Mouse (Mus musculus) embryonic facial prominence, embryonic 11.5 days (tissue): Measurements from ENCODE around the gene Prss23. TPM values are rescaled to one million over a fixed set of nuclear protein-coding genes. Genes with fewer than 3 reads are reported as not detected.

Experiments used
- ATAC-seq: fragments of 200-750 bp; cut with Nextera tagmentation; replicated peaks from 2 replicates; pipeline ENCODE4 v1.8.0; 2017; ENCODE audit warnings: low read depth; ENCODE audit not compliant: insufficient number of reproducible peaks, low FRiP score, low TSS enrichment
- DNase-seq: peaks from one replicate; pipeline ENCODE4 v3.0.0-alpha.2; 2015; ENCODE audit warnings: low spot score
- H3K27ac ChIP-seq: fragments of 300-500 bp; sonication (generic); replicated peaks from 2 replicates; pipeline ENCODE4 v1.5.1; 2014; ENCODE audit warnings: mild to moderate bottlenecking, low read depth, low read length, control low read depth
- H3K27me3 ChIP-seq: fragments of 300-500 bp; sonication (generic); 2 replicates; pipeline ENCODE4 v1.6.1; 2014; ENCODE audit warnings: mild to moderate bottlenecking, low read length, moderate library complexity, mixed read lengths; ENCODE audit not compliant: control insufficient read depth, insufficient read depth
- H3K36me3 ChIP-seq: fragments of 300-500 bp; sonication (generic); replicated peaks from 2 replicates; pipeline ENCODE4 v1.6.1; 2014; ENCODE audit warnings: low read depth, mild to moderate bottlenecking, low read length, moderate library complexity, mixed read lengths; ENCODE audit not compliant: control insufficient read depth, insufficient read depth
- H3K4me1 ChIP-seq: fragments of 300-500 bp; sonication (generic); 2 replicates; pipeline ENCODE4 v1.6.1; 2014; ENCODE audit warnings: low read length, mixed read lengths; ENCODE audit not compliant: control insufficient read depth, insufficient read depth
- H3K4me2 ChIP-seq: fragments of 300-500 bp; sonication (generic); 2 replicates; pipeline ENCODE4 v1.6.1; 2014; ENCODE audit warnings: low read depth, mild to moderate bottlenecking, control low read depth, low read length, moderate library complexity
- H3K4me3 ChIP-seq: fragments of 300-500 bp; sonication (generic); 2 replicates; pipeline ENCODE4 v1.5.1; 2014; ENCODE audit warnings: low read depth, low read length, control low read depth
- H3K9ac ChIP-seq: fragments of 300-500 bp; sonication (generic); replicated peaks from 2 replicates; pipeline ENCODE4 v1.6.1; 2014; ENCODE audit warnings: mild to moderate bottlenecking, control low read depth, low read length
- H3K9me3 ChIP-seq: fragments of 300-500 bp; sonication (generic); replicated peaks from 2 replicates; pipeline ENCODE4 v1.6.1; 2016; ENCODE audit warnings: mild to moderate bottlenecking, low read length, inconsistent platforms, mixed read lengths; ENCODE audit not compliant: control insufficient read depth
- WGBS: fragments of 180-500 bp; shearing (Covaris S2); extraction: QIAGEN DNeasy Blood & Tissue Kit; methylation state at CpG from one replicate; pipeline ENCODE4 v1.1.7; 2014; 5-methylcytosine and 5-hydroxymethylcytosine counted together
- polyA plus RNA-seq: library from polyadenylated mRNA; unstranded; fragments of >200 nt; fragmentation: Nextera tagmentation; extraction: Ambion mirVana; gene quantifications from 2 replicates; pipeline ENCODE4 v1.2.1, GENCODE M21; 2014

Gene Prss23
- polyA plus RNA-seq, 1 experiment from 2014 or later, result 55.0 TPM

GRCm38 (mm10) chr7:89483769-89484568 lies 43.0 kb downstream of the Prss23 start:
- no peak for DNase-seq
- WGBS, result 70% methylated on average over 7 of the region's 7 CpGs
- Histone ChIP-seq H3K4me3 (no peak overlapping the region), H3K36me3 (no peaks in the 10 kb centered on the region), H3K9me3 (no peaks in the 10 kb centered on the region), H3K9ac (no peak overlapping the region), H3K4me2 (no peak overlapping the region), H3K4me1 (no peaks in the 10 kb centered on the region), H3K27ac (no peak overlapping the region), H3K27me3 (no peaks in the 10 kb centered on the region)
- no peak for ATAC-seq

DNA sequence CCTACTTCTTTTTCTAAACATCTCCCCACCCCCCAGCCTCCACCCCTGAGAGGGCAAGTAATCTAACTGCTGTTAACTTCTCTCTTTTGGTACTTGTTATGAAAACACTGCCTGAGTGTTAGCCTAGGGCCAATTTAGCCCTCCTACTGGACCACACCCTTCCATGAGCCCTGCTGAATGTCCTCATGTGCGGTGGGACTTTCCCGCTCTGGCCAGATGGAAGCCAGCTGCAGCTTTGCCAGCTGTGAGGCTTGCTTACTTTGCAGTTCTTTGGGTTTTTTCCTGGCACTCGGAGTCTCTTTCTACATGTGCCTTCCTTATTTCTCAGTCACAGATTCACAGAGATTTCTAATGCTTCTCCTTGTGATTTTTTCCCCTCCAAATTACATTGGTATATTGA lies 45.3 kb downstream of the Prss23 start:
- Histone ChIP-seq H3K27ac (no peak overlapping the region), H3K9ac (no peak overlapping the region), H3K27me3 (no peaks in the 10 kb centered on the region), H3K36me3 (no peaks in the 10 kb centered on the region), H3K4me1 (no peaks in the 10 kb centered on the region), H3K4me3 (no peak overlapping the region), H3K9me3 (no peaks in the 10 kb centered on the region), H3K4me2 (no peak overlapping the region)
- peak; percentile 31 for DNase-seq
- no peak for ATAC-seq
- 23% methylated on average over 3 of the region's 3 CpGs for WGBS

DNA sequence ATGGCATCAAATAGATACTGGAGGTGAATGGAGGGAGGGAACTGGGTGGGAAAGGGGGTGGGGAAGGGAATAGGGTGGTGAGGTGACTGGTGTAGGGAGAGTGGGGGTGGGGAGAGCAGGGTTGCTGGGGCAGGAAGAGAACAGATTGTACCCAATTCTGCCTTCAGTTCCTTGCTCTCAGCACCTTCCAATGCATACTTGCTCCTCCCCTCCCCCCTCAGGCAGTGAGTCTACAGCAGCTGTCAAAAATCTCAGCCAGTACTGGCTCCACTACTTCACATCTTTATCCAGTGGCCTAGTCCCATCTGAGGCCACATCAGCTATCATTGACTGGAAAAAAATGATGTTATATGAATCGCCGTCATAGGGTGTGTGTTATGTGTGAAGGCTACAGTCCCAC lies 48.5 kb downstream of the Prss23 start:
- no peak overlapping the region for H3K27ac ChIP-seq
- ATAC-seq (no peak), DNase-seq (no peak)
- no peak overlapping the region for H3K4me2 ChIP-seq
- WGBS, result 85% methylated on average over 2 of the region's 2 CpGs
- no peaks in the 10 kb centered on the region for H3K27me3 ChIP-seq
- no peaks in the 10 kb centered on the region for H3K4me1 ChIP-seq
- H3K4me3 ChIP-seq, result no peak overlapping the region
- H3K9me3 ChIP-seq, result no peaks in the 10 kb centered on the region
- H3K36me3 ChIP-seq, result no peaks in the 10 kb centered on the region
- no peak overlapping the region for H3K9ac ChIP-seq

DNA sequence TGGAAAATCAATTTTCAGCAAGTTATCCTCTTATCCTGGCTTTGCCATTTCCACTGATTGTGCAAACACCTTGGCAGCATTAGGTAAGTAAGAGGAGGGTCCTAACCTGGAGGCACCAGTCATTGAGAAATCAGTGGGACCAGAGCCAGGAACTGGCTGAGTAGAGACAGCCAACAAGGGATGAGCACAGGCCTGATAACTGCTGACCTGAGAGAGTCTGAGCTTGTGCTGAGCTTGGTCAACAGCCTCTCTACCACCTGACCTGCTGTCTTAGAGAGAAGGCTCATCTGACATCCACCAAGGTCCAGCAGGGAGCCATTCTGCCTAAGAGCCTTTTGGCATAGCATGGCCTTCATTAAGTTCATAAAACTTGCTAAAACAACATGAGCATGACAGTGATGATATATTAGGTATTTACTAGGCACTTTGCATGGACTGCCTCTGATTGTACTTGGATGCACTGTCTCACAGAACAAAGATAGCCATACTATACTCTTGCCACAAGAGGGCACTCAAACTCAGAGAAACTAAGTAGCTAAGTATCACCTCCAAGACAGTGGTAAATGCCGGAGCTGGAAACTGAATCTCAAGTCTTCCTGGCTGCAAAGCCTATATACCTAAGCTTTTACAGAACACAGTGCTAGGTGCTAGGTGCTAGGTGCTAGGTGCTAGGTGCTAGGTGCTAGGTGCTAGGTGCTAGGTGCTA lies 49.5 kb downstream of the Prss23 start:
- Histone ChIP-seq H3K4me1 (no peaks in the 10 kb centered on the region), H3K9ac (no peak overlapping the region), H3K9me3 (no peaks in the 10 kb centered on the region), H3K4me3 (no peak overlapping the region), H3K27me3 (no peaks in the 10 kb centered on the region), H3K36me3 (no peaks in the 10 kb centered on the region), H3K4me2 (no peak overlapping the region), H3K27ac (no peak overlapping the region)
- DNase-seq (peak; percentile 87), ATAC-seq (peak; percentile 36; the same call in 1 of the 2 replicates)
- 0% methylated on average over 1 of the region's 1 CpGs for WGBS

DNA sequence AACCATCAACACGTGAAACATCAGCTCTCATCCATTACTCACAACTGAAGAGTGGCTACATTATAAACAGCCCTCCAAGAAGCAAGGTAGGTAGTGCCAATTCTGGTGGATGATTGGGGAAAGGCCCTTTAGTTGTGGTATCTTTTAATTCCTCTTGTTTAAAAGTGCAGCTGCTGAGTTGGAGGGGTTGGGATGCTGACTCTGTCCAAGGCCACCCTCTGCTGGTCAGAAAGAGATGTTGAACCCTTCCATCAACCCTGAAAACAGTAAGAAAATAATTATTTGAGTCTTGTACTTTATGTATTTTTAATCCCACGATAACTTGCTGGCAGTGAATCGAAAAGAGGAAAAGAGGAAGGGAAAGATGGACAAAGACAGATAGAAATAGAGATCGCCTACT lies 53.5 kb downstream of the Prss23 start:
- Histone ChIP-seq H3K9me3 (no peaks in the 10 kb centered on the region), H3K4me3 (no peak overlapping the region), H3K36me3 (no peaks in the 10 kb centered on the region), H3K4me2 (no peak overlapping the region), H3K9ac (no peak overlapping the region), H3K27me3 (no peaks in the 10 kb centered on the region), H3K27ac (no peak overlapping the region), H3K4me1 (no peaks in the 10 kb centered on the region)
- DNase-seq (peak; percentile 71), ATAC-seq (no peak)
- 46% methylated on average over 4 of the region's 4 CpGs for WGBS

DNA sequence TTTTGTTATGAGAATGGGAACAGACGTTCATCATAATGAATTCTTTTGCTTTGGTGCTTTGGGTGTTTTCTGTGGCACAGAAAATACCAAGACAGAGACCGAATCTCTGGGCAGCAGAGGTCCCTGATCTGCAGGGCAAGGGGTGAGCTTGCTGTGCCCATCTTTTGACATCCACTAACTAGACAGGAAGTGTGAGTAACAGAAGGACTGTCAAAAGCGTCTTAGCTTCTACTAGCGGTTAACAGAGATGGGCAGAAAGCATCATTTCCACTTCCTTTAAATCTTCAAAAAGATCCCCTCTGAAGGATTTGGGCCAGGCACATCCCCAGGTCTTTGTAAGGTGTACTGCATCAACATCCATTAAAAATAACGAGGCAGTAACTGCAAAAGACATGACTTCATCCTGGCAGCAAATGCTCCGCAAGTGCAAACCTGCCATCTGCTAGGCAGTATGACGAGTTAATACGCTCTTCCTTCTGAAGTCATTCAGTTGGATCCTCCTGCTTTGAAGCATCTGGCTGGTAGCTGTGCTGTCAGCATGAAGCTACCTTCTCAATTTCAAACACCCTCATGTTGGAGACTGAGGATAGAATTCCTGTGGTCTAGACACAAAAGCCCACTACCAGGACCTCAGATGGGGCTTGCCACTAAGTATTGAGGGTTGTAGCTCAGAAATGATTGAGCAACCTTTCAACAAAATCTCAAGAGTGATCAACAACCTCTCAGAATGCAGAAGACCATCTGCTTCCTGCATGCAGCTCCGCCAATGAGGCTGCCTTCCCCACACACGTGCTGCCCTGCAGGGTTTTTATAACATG lies 63.0 kb downstream of the Prss23 start:
- H3K27me3 ChIP-seq, result no peaks in the 10 kb centered on the region
- H3K9me3 ChIP-seq, result no peaks in the 10 kb centered on the region
- H3K4me2 ChIP-seq, result no peak overlapping the region
- H3K27ac ChIP-seq, result no peak overlapping the region
- DNase-seq, result peak; percentile 49
- WGBS, result 61% methylated on average over 10 of the region's 10 CpGs
- no peak overlapping the region for H3K4me3 ChIP-seq
- H3K36me3 ChIP-seq, result no peaks in the 10 kb centered on the region
- H3K4me1 ChIP-seq, result no peaks in the 10 kb centered on the region; the same call in 1 of the 2 replicates
- no peak overlapping the region for H3K9ac ChIP-seq
- peak; percentile 62; the same call in 1 of the 2 replicates for ATAC-seq

DNA sequence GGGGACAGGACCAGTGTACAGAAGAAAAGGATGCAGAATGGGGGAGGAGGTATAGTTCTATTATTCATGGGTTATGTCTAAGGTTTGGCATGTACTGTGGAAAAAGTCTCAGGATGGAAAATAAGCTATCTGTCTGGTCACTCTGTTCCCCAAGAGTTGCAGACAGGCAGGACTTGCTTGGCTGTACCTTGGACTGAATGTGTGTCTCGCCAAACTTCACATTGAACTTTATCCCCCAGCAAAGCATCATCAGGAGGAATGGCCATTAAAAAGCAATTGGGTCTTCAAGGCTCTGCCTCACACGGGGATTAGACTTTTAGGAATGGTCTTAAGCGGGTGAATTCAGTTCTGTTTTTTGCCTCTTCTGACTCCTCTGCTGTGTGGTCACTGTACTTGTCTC lies 63.7 kb downstream of the Prss23 start:
- H3K27me3 ChIP-seq, result no peaks in the 10 kb centered on the region
- no peaks in the 10 kb centered on the region for H3K36me3 ChIP-seq
- no peak overlapping the region for H3K27ac ChIP-seq
- no peak for DNase-seq
- no peak overlapping the region for H3K9ac ChIP-seq
- 79% methylated on average over 3 of the region's 3 CpGs for WGBS
- no peak for ATAC-seq
- no peak overlapping the region for H3K4me3 ChIP-seq
- H3K9me3 ChIP-seq, result no peaks in the 10 kb centered on the region
- H3K4me1 ChIP-seq, result no peaks in the 10 kb centered on the region; the same call in 1 of the 2 replicates
- no peak overlapping the region for H3K4me2 ChIP-seq
